Mouse (Mus musculus) T-helper 17 cell (primary cell): ENCODE data around the gene Gm21985.
"Not testable (repeated sequence)": the region's sequence is repeated elsewhere in the genome, so short reads cannot be mapped to it uniquely, and the experiment has no call there.

Experiments
- in situ Hi-C, 2 experiments: fragments of 300-600 bp; cut with MboI, MseI; formaldehyde crosslinking; loops; 1 replicate in 1 of 2; 2 replicates in 1 of 2; pipeline ENCODE4 v1.15.1; 2025; ENCODE audit warnings: high pct_unique_total_duplicates in 2 of 2

Gene Gm21985

DNA sequence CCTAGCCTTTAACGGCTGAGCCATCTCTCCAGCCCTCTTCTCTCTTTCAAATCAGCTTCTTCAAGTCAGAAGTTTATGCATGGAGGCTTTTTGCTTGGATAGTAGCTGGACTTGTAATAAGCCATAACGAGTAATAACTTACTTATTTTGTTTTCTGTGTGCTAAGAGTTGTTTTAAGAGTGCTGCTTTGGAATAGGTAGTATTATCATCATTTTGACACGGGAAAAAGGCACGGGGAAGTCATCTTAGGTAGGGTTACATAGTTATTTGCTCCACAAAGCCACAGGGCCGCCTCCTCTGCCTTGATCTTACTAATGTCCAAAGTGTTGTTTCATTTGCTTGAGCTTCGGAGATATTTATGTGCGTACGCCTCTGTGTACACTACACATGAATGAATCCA lies 114.0 kb downstream of the Gm21985 start:
- in situ Hi-C loops: no loop called here

DNA sequence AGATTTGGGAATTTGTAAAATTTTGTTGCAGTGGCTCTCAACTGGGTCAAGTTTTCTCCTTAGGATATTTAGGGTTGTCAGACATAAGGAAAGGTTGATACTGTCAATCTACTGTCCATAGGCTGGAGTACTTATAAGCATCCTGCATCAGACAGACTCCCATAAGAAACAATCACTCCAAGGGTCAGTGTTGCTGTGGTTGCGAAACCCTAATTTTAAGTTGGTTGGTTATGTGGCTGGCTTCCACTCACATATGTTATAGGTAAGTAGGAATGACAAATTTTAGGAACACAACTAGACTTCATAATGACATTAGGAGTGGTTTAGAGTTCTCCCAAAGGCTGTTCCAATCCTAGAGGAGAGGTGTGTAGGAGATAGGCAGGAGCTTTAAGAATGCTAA lies 115.1 kb downstream of the Gm21985 start:
- in situ Hi-C loops: no loop called here

DNA sequence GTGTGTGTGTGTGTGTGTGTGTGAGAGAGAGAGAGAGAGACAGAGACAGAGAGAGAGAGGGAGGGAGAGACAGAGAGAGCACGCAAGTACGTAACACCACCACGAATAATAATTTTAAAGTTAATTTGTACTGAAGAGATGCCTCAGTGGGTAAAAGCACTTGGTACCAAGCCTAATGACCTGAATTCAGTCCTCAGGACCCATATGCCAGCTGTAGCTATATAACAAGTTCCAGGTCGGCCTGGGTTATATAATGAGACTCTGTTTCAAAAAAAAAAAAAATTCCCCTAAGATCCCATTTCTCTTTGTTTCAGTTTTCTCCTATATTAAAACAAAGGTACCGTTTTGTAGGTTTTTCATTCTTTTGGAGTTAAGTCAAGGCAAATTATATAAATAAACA lies 124.7 kb downstream of the Gm21985 start:
- in situ Hi-C loops: no loop called here

DNA sequence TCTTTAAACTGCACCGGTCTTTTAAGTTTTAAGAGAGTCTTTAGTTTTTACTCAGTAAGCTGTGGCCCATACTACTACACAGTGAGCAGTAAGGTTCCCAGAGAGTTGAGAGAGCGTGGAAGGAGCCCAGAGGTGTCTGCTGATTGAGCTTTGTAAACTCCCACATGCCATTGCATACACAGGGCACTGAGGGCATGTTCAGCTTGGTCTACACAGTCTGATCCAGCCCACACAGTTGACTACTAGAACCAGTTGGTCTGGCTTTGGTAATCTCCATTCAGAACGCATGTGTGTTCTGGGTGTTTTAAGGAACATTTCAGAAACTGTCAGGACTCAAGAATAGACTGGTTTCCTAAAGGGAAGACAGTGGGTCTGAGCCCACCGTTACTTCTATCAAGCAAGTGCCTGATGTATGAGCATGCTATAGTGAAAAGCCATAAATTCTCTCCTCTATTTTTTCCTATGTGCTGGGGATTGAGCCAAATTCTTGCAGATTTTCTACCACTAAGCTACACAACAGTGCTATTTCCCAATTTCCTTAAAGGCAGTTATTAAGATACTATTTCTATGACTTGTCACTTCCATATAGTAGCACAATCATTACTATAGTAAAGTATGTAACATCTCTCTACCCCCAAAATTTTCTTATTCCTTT lies 125.4 kb downstream of the Gm21985 start:
- in situ Hi-C loops: no loop called here

DNA sequence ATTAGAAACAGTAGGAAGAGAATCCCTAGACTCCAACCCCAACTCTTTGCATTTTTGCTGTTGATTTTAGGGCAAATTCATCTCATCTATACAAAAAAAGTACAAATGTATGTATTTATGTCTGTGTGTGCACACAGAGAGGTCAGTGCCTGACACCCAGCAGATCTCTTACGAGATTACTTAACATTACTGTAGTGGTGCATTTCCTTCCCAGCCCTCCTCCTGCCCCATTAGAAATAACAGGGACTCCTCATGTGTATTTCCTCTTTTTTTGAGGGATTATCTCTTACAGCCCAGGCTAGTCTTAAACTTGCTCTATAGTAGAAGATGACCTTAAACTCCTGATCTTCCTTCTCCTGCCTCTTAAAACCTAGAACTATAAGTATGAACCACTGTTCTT lies 126.6 kb downstream of the Gm21985 start:
- in situ Hi-C loops: no loop called here

DNA sequence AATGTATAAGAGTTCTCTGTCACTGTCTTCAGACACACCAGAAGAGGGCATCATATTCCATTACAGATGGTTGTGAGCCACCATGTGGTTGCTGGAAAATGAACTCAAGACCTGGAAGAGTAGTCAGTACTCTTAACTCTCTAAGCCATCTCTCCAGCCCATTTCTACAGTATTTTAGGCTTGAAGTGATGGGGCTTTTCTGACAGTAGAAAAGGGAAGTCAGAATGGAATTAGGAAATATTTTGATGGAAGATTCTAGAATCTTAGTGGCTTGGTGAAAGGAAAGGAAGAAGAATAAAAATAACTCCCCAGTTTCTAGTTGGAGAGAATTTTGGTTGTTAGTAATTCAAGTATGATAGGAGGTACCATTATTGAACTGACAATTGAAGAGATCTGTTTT lies 127.8 kb downstream of the Gm21985 start:
- in situ Hi-C loops: no loop called here

DNA sequence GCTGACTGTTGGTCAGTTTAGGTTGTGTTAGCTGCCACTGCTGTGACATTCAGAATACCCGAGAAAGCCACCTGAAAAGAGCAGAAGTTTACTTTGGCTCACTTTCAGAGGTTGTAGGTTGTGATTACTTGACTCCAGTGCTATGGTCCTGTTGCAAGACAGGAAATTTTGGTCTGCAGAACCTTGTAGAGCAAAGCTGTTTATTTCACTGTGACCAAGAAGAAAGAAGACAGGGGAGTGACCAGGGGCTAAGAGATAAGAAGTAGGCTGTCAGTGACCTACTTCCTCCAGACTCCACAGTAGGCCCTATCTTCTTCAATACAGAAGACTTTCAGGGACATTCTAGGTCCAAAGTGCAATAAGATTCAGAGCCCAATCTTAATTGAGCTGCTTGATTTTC lies 130.5 kb downstream of the Gm21985 start:
- in situ Hi-C loops: no loop called here

DNA sequence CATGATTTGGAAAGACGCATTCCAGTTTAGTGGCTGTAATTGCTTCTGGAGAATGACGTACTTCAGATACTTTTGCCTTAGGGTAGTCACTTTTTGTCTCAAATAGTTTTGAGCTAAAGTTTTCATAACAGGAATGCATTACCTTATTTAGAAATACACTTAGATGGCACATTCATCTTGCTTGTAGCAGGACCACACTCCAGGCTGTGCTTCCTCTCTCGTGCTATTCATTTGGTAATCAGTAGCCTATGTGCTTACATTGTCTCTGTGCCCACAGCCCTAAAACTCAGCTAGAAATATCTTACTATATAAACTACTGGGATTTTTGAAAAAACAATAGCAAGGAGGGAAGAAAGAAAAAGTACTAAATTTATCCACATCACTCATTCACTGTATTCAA lies 140.9 kb downstream of the Gm21985 start:
- in situ Hi-C loops: no loop called here

DNA sequence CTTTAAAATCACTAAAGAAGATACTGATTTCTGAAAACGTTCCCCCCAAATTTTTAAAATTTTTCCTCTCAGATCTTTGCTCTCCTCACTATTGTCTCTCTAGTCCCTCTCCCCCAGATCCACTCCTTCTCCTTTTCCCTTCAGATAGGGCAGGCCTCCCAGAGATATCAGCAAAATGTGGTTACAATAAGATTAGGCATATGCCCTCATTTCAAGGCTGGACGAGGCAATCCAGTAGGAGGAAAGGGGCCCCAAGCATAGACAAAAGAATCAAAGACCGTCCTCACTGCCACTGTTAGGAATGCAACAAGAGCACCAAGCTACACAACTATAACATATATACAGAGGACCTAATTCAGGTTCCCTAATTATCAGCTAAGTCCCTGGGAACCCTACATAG lies 159.2 kb downstream of the Gm21985 start:
- in situ Hi-C loops: no loop called here

DNA sequence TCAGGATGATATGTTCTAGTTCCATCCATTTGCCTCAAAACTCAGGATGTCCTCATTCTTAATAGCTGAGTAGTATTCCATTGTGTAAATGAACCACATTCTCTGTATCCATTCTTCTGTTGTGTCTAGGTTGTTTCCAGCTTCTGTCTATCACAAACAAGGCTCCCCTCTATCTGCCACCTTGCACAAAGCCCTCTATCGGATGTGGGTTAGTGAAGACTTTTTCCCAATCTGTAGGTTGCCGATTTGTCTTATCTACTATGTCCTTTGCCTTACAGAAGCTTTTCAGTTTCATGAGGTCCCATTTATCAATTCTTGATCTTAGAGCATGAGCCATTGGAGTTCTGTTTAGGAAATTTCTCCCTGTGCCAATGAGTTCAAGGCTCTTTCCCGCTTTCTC lies 162.4 kb downstream of the Gm21985 start:
- in situ Hi-C loops: not testable (repeated sequence)

DNA sequence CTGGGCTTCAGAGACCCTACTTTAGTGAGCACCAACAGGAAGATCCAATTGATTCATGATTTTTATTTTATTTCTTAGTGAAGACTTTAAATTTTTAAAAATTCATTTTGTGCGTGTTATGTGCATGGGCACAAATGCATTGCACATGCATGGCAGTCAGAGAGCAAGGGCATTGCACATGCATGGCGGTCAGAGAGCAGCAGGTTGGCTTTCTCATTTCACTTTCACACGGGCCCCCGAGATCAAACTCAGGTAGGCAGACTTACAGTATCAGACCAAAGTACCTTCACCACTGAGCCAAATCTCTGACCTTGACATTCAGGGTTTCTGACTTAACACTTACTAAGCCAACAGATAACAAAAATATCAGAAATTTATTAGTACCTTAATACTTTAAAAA lies 163.6 kb downstream of the Gm21985 start:
- in situ Hi-C loops: no loop called here

DNA sequence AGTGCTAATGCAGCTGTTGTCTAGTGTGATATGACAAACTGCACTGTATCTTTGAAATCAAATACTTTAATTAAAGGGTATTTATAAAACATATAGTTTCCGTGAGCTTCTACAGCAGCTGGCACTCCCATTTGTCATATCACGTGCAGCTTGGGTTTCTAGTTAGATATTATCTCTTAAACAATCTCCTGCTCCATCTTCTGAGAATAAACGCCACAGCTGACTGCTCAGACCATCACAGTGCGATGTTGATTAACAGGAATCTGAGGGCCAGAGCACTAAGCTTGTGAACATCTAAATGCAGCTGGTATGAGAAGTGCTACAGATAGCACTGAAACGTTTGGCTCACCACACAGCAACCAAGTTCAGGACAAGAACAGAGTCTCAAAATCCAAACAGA lies 164.3 kb downstream of the Gm21985 start:
- in situ Hi-C loops: no loop called here

DNA sequence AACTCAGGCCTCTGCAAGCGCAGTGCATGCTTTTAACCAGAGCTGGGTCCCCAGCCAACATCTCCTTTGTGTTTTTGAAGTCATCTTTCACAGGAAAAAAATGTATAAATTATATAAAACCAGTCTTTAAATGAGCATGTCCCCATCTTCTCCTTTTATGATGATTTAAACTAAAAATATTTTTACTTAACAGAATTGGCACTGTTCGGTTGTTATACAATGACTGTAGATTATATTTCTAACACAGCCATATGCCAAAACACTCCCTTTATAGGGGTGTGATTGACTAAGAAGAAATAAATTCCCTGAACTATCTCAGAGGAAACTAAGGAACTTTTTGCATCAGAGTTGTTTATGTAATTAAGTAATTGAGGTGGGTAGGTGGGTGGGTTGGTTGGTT lies 166.4 kb downstream of the Gm21985 start:
- in situ Hi-C loops: no loop called here

DNA sequence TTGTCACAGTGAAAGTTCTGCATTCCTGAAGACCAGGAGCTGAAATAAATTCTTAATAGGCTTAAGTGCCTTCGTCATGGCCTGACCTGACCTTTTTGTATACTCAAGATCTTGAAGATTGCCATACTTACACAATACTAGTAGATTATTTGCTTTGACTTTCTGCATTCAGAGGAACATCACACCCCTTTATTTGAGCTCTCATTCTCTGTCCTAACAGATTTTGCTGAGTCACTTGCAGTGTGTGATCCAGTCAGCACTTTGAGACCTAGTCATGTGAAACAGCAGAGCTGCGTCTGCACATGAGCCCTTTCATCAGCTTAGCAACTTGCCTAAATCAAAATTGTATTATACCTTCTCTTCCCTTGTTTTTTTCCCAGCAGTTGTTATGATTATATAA lies 167.2 kb downstream of the Gm21985 start:
- in situ Hi-C loops: no loop called here

DNA sequence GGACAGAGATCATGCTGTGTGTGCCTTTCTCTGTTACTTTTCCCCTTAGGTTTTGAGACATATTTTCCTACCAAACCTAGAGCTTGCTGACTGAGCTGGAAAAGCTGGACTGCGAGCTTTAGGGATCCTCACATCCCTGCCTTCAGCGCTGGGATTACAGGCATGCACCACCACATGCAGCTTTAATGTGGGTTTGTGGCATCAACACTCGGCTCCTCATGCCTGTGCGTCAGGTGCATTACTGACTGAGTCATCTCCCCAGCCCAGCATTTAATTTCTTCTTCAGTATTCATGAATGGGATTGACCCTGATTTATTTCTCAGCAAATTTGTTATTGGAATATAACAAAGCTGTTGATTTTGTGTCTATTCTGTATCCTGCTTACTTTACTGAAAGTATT lies 170.2 kb downstream of the Gm21985 start:
- in situ Hi-C loops: no loop called here

DNA sequence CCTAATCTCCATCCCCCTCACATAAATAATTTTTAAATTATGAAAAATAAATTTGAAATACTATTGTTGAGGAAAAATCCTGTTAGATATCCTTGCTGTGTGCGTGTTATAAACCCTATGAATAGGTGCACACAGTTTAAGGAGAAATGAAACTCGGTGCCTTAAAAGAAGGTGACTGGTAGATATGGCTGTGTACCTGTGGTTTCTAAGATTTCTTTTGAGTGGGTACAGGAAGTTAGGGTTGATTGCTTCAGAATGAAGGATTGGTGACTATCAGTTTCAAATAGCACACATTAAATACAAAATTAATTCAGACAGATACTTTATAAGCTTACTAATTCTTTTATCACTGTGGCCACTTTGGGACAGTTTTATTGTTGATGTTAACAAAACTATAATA lies 171.5 kb downstream of the Gm21985 start:
- in situ Hi-C loops: no loop called here

DNA sequence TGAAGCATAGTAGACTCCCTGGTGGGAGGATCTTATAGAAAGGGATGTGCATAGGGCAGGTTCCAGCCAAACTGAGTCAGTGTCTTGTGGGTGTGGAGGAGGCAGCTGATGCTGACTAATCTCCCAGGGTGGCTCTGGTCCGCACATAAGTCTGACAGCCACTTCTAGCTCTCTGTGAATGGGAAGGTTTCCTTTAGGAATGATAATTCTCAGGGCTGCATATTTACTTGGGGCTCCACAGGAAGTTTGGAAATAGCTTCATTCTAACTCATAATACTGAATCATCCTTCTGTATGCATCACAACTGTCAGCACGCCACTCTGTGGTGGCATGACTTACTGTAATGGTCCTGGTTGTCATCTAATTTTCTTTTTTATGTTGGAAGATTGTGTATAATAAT lies 177.4 kb downstream of the Gm21985 start:
- in situ Hi-C loops: loop anchor here in 1 of 2 experiments (5.0 kb wide), 1 partner anchor 41 kb away; no protein-coding TSS in a partner anchor

DNA sequence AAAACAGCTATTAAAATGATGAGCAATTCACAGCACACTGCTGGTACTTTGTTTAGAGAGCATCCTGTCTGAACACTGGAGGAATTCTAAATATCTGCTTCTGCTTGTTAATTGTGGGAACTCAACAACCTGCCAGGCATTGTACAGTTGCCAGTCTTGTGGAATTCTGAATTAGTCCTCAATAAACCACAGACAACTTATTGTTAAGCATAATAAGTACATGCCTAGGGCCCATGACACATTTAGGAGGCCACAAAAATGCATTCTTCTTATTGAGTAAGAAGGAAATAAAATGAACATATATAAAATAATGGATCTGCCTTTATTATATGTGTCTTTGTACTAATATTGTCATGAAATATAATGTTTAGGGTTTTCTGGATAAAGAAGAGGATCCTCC lies 179.4 kb downstream of the Gm21985 start:
- in situ Hi-C loops: no loop called here

DNA sequence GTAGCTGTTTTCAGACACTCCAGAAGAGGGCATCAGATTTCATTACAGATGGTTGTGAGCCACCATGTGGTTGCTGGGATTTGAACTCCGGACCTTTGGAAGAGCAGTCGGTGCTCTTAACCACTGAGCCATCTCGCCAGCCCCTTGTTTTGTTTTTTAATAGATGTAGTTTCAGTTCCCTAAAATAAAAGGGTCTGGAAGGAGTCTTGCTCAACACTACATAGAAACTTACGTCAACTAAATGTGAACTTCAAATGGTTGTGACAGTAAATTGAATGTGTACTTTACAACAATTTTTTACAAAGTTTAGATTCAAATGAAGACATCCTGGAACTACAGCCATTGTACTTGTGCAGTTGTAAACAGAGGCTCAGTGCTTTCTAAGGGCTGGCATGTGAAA lies 181.9 kb downstream of the Gm21985 start:
- in situ Hi-C loops: not testable (repeated sequence)

DNA sequence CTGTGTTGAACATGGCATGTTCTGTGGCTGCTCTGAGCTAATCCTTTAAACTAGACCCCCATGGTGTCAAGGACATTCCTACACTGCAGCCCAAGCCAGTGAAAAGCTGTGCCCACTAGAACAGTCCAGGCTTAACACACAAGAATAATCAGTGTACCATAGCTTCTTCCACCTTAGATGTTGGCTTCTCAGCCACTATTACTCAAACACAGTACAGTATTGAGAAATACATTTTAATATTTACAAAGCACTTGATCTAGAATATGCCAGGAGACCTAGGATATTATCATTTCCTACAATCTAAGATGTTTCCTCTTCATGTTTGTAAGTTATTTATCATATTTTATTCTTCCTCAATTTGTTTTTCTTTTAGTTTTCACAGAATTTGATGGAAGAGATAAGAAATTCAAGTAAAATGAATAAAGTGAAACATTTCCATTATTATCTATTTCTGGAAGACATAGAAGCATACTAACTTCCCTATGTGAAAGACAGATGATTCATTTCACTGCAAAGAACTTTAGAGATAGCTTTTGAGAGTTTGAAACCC lies 182.5 kb downstream of the Gm21985 start:
- in situ Hi-C loops: no loop called here

DNA sequence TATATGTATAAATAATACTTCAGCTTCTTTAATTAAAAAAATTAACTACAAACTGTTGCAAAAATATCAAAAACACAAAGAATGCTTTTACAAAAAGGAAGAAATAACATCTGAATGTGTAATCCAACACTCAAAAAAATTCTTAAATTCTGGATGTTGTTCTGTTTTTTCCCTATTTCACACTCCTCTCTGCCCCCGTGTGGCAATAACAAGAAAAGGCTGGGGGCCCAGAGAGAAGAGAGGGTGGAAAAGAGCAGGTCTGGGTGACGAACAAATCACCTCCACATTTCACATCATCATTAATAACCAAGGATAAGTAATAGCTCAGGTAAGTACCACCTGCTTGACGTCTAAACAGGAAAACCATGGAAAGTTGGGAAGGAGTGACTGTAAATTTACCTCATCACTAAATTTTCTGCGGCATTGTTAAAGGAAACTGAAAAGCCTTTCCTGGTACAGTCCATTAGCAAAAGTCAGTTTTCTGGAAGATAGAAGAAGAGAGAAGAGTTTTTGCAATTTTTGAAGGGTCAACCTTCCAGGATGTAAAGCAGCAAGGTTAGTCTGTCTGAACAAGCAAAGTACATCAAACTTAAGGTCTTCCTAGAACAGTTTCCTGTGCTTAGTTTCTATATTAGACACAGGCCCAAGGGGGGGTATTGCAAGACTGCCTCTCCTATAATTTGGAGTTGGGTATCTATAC lies 183.6 kb downstream of the Gm21985 start:
- in situ Hi-C loops: loop anchor here (5.0 to 25.0 kb wide), 2 partner anchors 77 to 187 kb away; partner anchors contain the start of genes Gm21985 (in 1 of the 2), Nop10 (in 1 of the 2), Nutm1 (in 1 of the 2) and Slc12a6 (in 1 of the 2)

DNA sequence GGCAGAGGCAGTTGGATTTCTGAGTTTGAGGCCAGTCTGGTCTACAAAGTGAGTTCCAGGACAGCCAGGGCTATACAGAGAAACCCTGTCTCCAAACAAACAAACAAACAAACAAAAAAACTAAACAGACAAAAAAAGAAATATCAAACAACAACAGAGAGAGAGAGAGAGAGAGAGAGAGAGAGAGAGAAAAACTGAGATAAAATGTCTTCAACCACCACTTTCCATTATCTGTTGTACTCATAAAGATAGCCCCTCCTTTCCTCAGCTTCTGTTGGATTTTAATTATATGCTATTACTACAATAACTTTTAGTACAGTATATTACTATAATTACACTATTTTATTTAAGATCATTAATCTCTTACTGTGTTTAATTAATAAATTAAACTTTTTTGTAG lies 186.4 kb downstream of the Gm21985 start:
- in situ Hi-C loops: loop anchor here (5.0 to 25.0 kb wide), 2 partner anchors 80 to 190 kb away; partner anchors contain the start of genes Gm21985 (in 1 of the 2), Nop10 (in 1 of the 2), Nutm1 (in 1 of the 2) and Slc12a6 (in 1 of the 2)
